Mouse (Mus musculus) midbrain, embryonic 14.5 days (tissue): Measurements from ENCODE around the gene 1110059E24Rik. TPM values are rescaled to one million over a fixed set of nuclear protein-coding genes. Genes with fewer than 3 reads are reported as not detected.

ENCODE experiments used
- ATAC-seq: fragments of 200-750 bp; cut with Nextera tagmentation; 2 replicates; pipeline ENCODE4 v1.8.0; 2017; ENCODE audit warnings: moderate number of reproducible peaks, moderate library complexity; ENCODE audit not compliant: low FRiP score, low TSS enrichment
- DNase-seq: peaks from one replicate; pipeline ENCODE4 v3.0.0-alpha.2; 2015
- H3K27ac ChIP-seq: fragments of 300-500 bp; sonication (generic); replicated peaks from 2 replicates; pipeline ENCODE4 v1.5.1; 2014; ENCODE audit warnings: mild to moderate bottlenecking, low read depth, low read length, moderate library complexity
- H3K27me3 ChIP-seq: fragments of 300-500 bp; sonication (generic); 2 replicates; pipeline ENCODE4 v1.6.1; 2014; ENCODE audit warnings: low read length, control low read depth, mixed read lengths; ENCODE audit not compliant: control insufficient read depth, insufficient read depth
- H3K36me3 ChIP-seq: fragments of 300-500 bp; sonication (generic); 2 replicates; pipeline ENCODE4 v1.6.1; 2014; ENCODE audit warnings: low read length, control low read depth; ENCODE audit not compliant: control insufficient read depth, insufficient read depth
- H3K4me1 ChIP-seq: fragments of 300-500 bp; sonication (generic); 2 replicates; pipeline ENCODE4 v1.6.1; 2014; ENCODE audit warnings: mild to moderate bottlenecking, antibody characterized with exemption, low read length, control low read depth; ENCODE audit not compliant: control insufficient read depth, insufficient read depth
- H3K4me2 ChIP-seq: fragments of 300-500 bp; sonication (generic); 2 replicates; pipeline ENCODE4 v1.6.1; 2014; ENCODE audit warnings: mild to moderate bottlenecking, low read length, moderate library complexity
- H3K4me3 ChIP-seq: fragments of 300-500 bp; sonication (generic); replicated peaks from 2 replicates; pipeline ENCODE4 v1.5.1; 2014; ENCODE audit warnings: low read depth, low read length
- H3K9ac ChIP-seq: fragments of 300-500 bp; sonication (generic); replicated peaks from 2 replicates; pipeline ENCODE4 v1.6.1; 2014; ENCODE audit warnings: mild to moderate bottlenecking, low read length, moderate library complexity
- H3K9me3 ChIP-seq: fragments of 300-500 bp; sonication (generic); 2 replicates; pipeline ENCODE4 v1.6.1; 2016; ENCODE audit warnings: low read length, control low read depth, mixed read lengths; ENCODE audit not compliant: control insufficient read depth
- WGBS: fragments of 180-500 bp; shearing (Covaris S2); extraction: QIAGEN DNeasy Blood & Tissue Kit; methylation state at CpG from one replicate; pipeline ENCODE4 v1.1.7; 2014; 5-methylcytosine and 5-hydroxymethylcytosine counted together
- polyA plus RNA-seq: library from polyadenylated mRNA; unstranded; fragments of >200 nt; fragmentation: Nextera tagmentation; extraction: Ambion mirVana; gene quantifications from 2 replicates; pipeline ENCODE4 v1.2.1, GENCODE M21; 2014

1110059E24Rik gene
- polyA plus RNA-seq, 1 experiment from 2014 or later, result 62.3 TPM

- 74% methylated on average over 3 of the region's 3 CpGs for WGBS
- Histone ChIP-seq H3K9me3 (no peaks in the 10 kb centered on the region), H3K36me3 (no peaks in the 10 kb centered on the region), H3K27me3 (no peaks in the 10 kb centered on the region), H3K4me3 (no peak overlapping the region), H3K27ac (no peak overlapping the region), H3K4me1 (no peaks in the 10 kb centered on the region), H3K9ac (no peak overlapping the region), H3K4me2 (no peak overlapping the region)
- DNase-seq (no peak), ATAC-seq (no peak)
Measured at GRCm38 (mm10) chr19:21577443-21577842, 75.3 kb downstream of the 1110059E24Rik start.

GRCm38 (mm10) chr19:21571986-21572385 lies 80.8 kb downstream of the 1110059E24Rik start:
- ATAC-seq, result no peak
- Histone ChIP-seq H3K27me3 (no peaks in the 10 kb centered on the region), H3K9me3 (no peaks in the 10 kb centered on the region), H3K4me3 (no peak overlapping the region), H3K27ac (no peak overlapping the region), H3K4me1 (0 out of 2 replicates have a peak, but pooled peaks cover 5% of the 10 kb centered on the region), H3K4me2 (no peak overlapping the region), H3K36me3 (no peaks in the 10 kb centered on the region), H3K9ac (no peak overlapping the region)
- no peak for DNase-seq
- WGBS, result 89% methylated on average over 7 of the region's 7 CpGs

DNA sequence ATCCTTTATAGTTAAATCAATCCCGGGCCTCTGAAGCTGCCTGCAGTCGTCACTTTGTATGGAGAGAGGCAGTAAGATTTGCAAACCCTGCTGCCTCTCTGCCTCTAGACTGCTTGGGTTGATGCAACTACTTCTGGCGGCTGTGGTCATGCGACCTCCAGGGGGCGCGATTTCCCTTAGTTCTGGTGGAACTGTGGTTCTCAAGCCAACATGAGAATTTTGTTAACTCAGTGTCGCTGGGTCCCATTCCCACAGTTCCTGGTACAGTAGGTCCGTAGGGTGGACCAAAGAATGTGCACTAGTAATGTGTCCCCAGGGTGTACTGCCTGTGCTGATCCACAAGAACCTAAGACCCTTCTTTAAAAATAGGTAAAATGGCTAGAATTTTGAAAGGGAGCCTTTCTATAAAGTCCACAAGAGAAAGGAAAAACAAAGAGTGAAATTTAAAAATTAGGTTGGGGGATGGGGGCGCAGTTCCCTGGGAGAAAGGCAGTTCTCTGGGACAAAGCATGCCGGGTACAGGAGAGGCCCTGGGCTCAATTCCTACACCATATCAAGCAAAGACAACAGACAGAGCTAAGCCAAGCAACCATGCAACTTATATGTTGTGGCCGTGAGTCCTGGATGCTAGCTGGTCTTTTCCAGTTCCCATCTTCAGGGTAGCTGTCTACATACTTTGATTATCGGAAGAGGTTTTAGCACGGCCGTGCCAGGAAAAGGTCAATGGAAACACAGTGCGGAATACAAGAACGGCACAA lies 81.4 kb downstream of the 1110059E24Rik start:
- 52% methylated on average over 16 of the region's 16 CpGs for WGBS
- no peak overlapping the region for H3K27ac ChIP-seq
- H3K4me3 ChIP-seq, result no peak overlapping the region
- peak; percentile 46; the same call in 1 of the 2 replicates for ATAC-seq
- no peak overlapping the region for H3K9ac ChIP-seq
- no peaks in the 10 kb centered on the region for H3K27me3 ChIP-seq
- peak; percentile 88 for DNase-seq
- no peaks in the 10 kb centered on the region for H3K9me3 ChIP-seq
- H3K4me2 ChIP-seq, result no peak overlapping the region
- 0 out of 2 replicates have a peak, but pooled peaks cover 5% of the 10 kb centered on the region for H3K4me1 ChIP-seq
- H3K36me3 ChIP-seq, result no peaks in the 10 kb centered on the region

DNA sequence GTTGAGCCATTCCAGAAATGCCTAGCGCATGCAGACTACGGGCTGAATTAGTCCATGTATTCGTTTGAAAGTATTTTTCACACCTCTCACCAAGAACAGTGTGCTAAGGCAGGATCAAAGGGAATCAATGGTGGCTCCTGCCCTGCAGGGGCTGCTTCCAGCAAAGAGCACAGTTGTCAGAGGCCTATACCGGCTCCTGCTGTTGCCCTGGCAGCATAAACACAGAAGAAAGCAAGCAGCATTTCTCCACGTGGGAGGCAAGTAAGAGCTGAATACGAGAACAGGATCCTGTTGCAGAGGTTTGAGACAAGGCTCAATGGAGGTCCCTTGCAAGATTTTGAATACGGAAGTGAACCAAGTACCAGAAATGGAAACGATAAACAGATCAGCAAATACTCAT lies 82.0 kb downstream of the 1110059E24Rik start:
- no peak overlapping the region for H3K4me3 ChIP-seq
- H3K27ac ChIP-seq, result no peak overlapping the region
- no peaks in the 10 kb centered on the region for H3K9me3 ChIP-seq
- no peaks in the 10 kb centered on the region for H3K27me3 ChIP-seq
- WGBS, result 28% methylated on average over 8 of the region's 8 CpGs
- no peak overlapping the region for H3K4me2 ChIP-seq
- DNase-seq, result peak; percentile 59
- H3K9ac ChIP-seq, result no peak overlapping the region
- no peaks in the 10 kb centered on the region for H3K36me3 ChIP-seq
- ATAC-seq, result peak; percentile 47; the same call in 1 of the 2 replicates
- 0 out of 2 replicates have a peak, but pooled peaks cover 5% of the 10 kb centered on the region for H3K4me1 ChIP-seq

DNA sequence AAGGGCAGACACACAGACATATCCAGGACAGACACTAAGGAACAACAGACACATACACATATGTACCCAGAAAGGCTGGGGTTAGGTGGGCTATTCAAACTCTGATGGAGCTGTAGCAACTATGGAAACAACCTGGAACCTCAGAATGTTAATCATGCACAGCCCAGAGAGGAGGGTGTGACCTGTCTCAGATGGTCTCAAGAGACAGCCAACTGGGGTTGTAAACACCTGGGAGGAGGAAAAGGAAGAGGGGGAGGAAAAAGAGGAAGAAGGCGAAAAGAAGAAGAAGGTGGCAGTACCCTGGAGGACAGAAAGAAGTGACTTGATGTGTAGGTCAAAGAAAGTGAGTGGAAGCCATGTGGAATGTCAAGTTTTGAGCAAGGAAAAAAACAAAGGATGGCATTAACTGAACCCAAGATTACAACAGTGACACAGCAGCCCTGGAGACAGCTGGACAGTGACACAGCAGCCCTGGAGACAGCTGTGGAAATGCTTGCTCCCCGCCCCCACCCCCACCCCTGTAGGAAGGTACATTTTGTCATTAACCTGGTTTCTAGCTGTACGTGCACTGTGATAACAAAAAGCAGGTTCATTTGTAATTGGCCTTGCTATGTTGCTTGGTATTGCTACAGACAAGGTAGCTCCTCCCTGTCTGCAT lies 84.1 kb downstream of the 1110059E24Rik start:
- 90% methylated on average over 3 of the region's 3 CpGs for WGBS
- DNase-seq (no peak), ATAC-seq (no peak)
- Histone ChIP-seq H3K4me2 (no peak overlapping the region), H3K36me3 (no peaks in the 10 kb centered on the region), H3K9ac (no peak overlapping the region), H3K9me3 (no peaks in the 10 kb centered on the region), H3K4me1 (0 out of 2 replicates have a peak, but pooled peaks cover 5% of the 10 kb centered on the region), H3K4me3 (no peak overlapping the region), H3K27ac (no peak overlapping the region), H3K27me3 (no peaks in the 10 kb centered on the region)

DNA sequence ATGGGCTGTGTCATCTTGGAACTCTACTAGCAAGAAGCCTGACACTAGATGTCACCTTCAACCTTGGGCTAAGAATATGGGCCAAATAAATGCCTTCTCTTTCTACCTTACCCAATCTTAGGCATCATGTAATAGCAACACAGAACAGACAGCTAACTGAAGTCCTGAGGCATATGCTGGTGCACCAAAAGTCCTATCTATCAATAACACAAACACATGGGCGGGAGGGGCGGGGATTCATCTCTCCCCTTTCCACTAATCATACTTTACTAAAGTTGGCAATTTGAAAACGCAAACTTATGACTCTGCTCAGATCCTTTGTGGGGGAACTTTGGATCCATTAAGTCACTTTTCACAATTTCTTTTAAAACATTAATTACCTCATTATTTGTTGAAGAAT lies 84.8 kb downstream of the 1110059E24Rik start:
- Histone ChIP-seq H3K9ac (no peak overlapping the region), H3K27ac (no peak overlapping the region), H3K4me3 (no peak overlapping the region), H3K4me1 (0 out of 2 replicates have a peak, but pooled peaks cover 5% of the 10 kb centered on the region), H3K9me3 (no peaks in the 10 kb centered on the region), H3K36me3 (no peaks in the 10 kb centered on the region), H3K4me2 (no peak overlapping the region), H3K27me3 (no peaks in the 10 kb centered on the region)
- WGBS, result 95% methylated on average over 3 of the region's 3 CpGs
- DNase-seq (no peak), ATAC-seq (no peak)

DNA sequence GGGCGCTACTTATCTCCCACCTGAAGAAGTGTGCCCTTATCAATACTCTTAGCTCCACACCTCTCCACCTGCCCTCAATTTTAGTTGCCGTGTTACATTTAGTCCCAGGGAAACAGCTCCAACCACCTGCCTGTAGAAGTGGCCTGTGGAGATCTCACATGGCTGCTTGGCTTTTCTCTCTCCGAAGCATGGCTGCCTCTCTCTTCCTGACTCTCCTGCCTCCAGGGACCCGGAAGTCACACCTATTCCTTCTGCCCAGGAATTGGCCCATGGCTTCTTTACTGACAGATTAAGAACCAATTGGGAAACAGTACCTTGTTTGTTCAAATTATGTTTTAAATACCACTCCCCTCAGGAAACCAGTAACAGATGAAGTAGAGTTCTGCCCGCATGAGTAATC lies 86.3 kb downstream of the 1110059E24Rik start:
- no peaks in the 10 kb centered on the region for H3K36me3 ChIP-seq
- H3K9ac ChIP-seq, result no peak overlapping the region
- no peak overlapping the region for H3K4me2 ChIP-seq
- DNase-seq (no peak), ATAC-seq (no peak)
- no peak overlapping the region for H3K4me3 ChIP-seq
- 94% methylated on average over 5 of the region's 5 CpGs for WGBS
- no peaks in the 10 kb centered on the region for H3K27me3 ChIP-seq
- H3K27ac ChIP-seq, result no peak overlapping the region
- 0 out of 2 replicates have a peak, but pooled peaks cover 5% of the 10 kb centered on the region for H3K4me1 ChIP-seq
- no peaks in the 10 kb centered on the region for H3K9me3 ChIP-seq

DNA sequence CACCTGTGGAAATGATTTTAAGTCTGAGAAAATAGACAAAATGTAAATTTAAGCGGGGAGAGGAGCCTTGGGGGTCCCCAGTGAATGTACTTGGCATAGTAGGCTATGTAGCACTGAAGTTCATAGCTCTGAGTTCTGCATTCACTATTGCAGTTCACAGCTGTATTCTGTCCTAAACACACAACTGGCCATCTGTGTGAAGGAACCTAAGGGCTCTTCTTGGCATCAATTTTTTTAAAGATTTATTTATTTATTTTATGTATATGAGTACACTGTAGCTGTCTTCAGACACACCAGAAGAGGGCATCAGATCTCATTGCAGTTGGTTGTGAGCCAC lies 88.3 kb downstream of the 1110059E24Rik start:
- DNase-seq (no peak), ATAC-seq (peak; percentile 51; the same call in 1 of the 2 replicates)
- H3K9me3 ChIP-seq, result no peaks in the 10 kb centered on the region
- no peak overlapping the region for H3K27ac ChIP-seq
- no peak overlapping the region for H3K4me2 ChIP-seq
- no peaks in the 10 kb centered on the region for H3K36me3 ChIP-seq
- no peak overlapping the region for H3K4me3 ChIP-seq
- WGBS, result 5% methylated on average over 1 of the region's 1 CpGs
- no peaks in the 10 kb centered on the region for H3K27me3 ChIP-seq
- H3K4me1 ChIP-seq, result no peaks in the 10 kb centered on the region
- no peak overlapping the region for H3K9ac ChIP-seq
